Mouse (Mus musculus): ENCODE data around the gene Cped1.

The Cped1 gene

GRCm38 (mm10) chr6:22000086-22000485 is 14.4 kb downstream of the Cped1 start:
- DNase-seq (ENCODE audit: low spot score in 2 of 2), result no peak

- no peak for DNase-seq (ENCODE audit: low spot score in 2 of 2)
Observed at GRCm38 (mm10) chr6:22000881-22001280, 15.2 kb downstream of the Cped1 start.

GRCm38 (mm10) chr6:22001284-22001916 is 15.7 kb downstream of the Cped1 start:
- DNase-seq (ENCODE audit: low spot score in 2 of 2), result no peak

GRCm38 (mm10) chr6:22002521-22003199 is 16.9 kb downstream of the Cped1 start:
- DNase-seq (ENCODE audit: low spot score in 2 of 2), result no peak

GRCm38 (mm10) chr6:22003200-22003587 is 17.5 kb downstream of the Cped1 start:
- no peak for DNase-seq (ENCODE audit: low spot score in 2 of 2)

- DNase-seq (ENCODE audit: low spot score in 2 of 2), result no peak
Observed at GRCm38 (mm10) chr6:22003959-22004543, 18.3 kb downstream of the Cped1 start.

- no peak for DNase-seq (ENCODE audit: low spot score in 2 of 2)
Observed at GRCm38 (mm10) chr6:22008346-22008745, 22.6 kb downstream of the Cped1 start.

- no peak for DNase-seq (ENCODE audit: low spot score in 2 of 2)
Observed at GRCm38 (mm10) chr6:22010258-22010657, 24.5 kb downstream of the Cped1 start.

- DNase-seq (ENCODE audit: low spot score in 2 of 2), result no peak
Observed at GRCm38 (mm10) chr6:22010761-22011281, 25.1 kb downstream of the Cped1 start.

- no peak for DNase-seq (ENCODE audit: low spot score in 2 of 2)
Observed at GRCm38 (mm10) chr6:22011546-22011945, 25.8 kb downstream of the Cped1 start.

- no peak for DNase-seq (ENCODE audit: low spot score in 2 of 2)
Observed at GRCm38 (mm10) chr6:22012099-22012498, 26.4 kb downstream of the Cped1 start.

GRCm38 (mm10) chr6:22012501-22012900 is 26.8 kb downstream of the Cped1 start:
- no peak for DNase-seq (ENCODE audit: low spot score in 2 of 2)

GRCm38 (mm10) chr6:22013394-22013793 is 27.7 kb downstream of the Cped1 start:
- DNase-seq (ENCODE audit: low spot score in 2 of 2), result no peak

- no peak for DNase-seq (ENCODE audit: low spot score in 2 of 2)
Observed at GRCm38 (mm10) chr6:22014291-22014911, 28.7 kb downstream of the Cped1 start.

- no peak for DNase-seq (ENCODE audit: low spot score in 2 of 2)
Observed at GRCm38 (mm10) chr6:22017631-22018030, 31.9 kb downstream of the Cped1 start.

GRCm38 (mm10) chr6:22018768-22019445 is 33.2 kb downstream of the Cped1 start:
- DNase-seq (ENCODE audit: low spot score in 2 of 2), result no peak

- DNase-seq (ENCODE audit: low spot score in 2 of 2), result no peak
Observed at GRCm38 (mm10) chr6:22019637-22020036, 33.9 kb downstream of the Cped1 start.

GRCm38 (mm10) chr6:22020696-22021095 is 35.0 kb downstream of the Cped1 start:
- no peak for DNase-seq (ENCODE audit: low spot score in 2 of 2)

GRCm38 (mm10) chr6:22021315-22021714 is 35.6 kb downstream of the Cped1 start:
- no peak for DNase-seq (ENCODE audit: low spot score in 2 of 2)

- no peak for DNase-seq (ENCODE audit: low spot score in 2 of 2)
Observed at GRCm38 (mm10) chr6:22024168-22024567, 38.5 kb downstream of the Cped1 start.

- DNase-seq (ENCODE audit: low spot score in 2 of 2), result no peak
Observed at GRCm38 (mm10) chr6:22025584-22026357, 40.1 kb downstream of the Cped1 start.
